Mouse (Mus musculus) mouse embryonic stem cell (cell line): ENCODE data around the gene Atp6v0a1.

Experiments
- in situ Hi-C, 2 experiments: fragments of 300-500 bp; cut with MboI; formaldehyde crosslinking; loops; 1 replicate in 1 of 2; 3 replicates in 1 of 2; pipeline ENCODE4 v1.14.3; 2019 to 2020; ENCODE audit warnings: low sequenced_read_pairs in 2 of 2, low pct_unique_long_range_greater_than_20kb in 1 of 2, mixed read lengths in 1 of 2; ENCODE audit not compliant: unreplicated experiment in 1 of 2

The Atp6v0a1 gene

DNA sequence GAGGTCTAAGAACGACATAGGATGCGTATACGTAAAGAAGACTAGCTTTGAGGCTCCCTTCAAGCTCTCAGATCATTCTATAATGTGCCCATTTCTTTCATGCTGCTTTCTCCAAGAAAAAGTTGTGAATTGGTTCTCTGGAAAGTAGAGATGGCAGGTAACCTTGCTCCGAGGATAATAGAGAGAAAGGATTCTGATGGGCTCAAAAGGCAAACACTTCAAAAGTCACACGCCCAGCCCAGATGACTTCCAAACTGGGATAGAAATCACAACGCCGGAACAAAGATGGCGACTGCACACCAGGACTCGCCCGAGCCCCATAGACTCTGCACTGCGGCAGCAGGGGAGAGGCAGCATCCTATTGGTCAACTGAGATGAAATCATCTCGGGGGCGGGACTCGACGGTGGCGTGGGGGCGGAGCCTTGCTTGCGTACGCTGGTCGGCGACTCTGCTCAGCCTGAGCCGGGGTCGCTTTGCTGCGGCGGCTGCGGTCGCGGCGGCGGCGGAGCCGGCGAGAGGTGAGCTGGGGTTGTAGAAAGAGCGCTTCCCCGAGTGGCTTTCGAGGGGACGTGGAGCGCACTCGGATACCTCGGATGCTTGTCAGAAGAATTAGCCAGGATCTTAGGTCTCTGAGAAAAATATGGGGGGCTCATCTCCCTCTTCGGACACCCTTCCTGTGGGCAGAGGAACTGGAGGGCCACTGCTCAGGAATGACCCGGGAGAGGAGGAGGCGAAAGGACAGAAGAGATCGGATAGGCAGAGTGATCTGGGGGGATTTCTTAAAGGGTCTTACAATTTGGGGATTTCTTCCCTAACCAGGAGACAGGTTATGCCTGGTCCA is at the start of gene Atp6v0a1:
Atp6v0a1 (plus strand) TSS at position 407 of the 842 bp plus-strand sequence.
- in situ Hi-C loops = no loop called here

DNA sequence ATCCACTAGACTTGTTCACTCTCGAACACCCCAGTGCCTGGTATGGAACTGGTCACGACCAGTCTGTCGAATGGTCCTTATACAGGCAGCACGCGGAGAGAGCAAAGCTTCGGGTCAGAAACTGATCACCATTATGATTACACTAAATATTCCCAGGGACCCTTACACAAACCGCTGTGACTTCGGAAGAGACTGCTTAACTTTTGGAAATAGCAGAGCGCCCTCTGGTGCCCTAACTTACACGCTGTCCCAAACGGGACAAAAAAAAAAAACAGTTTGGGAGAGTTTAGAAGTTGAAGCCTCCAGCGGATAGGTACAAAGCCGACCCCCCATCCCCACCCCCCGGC is 49.8 kb upstream of the Atp6v0a1 start:
- in situ Hi-C loops = loop anchor here in 1 of 2 experiments (5.0 kb wide), 1 partner anchor 122 kb away; no protein-coding TSS in a partner anchor

DNA sequence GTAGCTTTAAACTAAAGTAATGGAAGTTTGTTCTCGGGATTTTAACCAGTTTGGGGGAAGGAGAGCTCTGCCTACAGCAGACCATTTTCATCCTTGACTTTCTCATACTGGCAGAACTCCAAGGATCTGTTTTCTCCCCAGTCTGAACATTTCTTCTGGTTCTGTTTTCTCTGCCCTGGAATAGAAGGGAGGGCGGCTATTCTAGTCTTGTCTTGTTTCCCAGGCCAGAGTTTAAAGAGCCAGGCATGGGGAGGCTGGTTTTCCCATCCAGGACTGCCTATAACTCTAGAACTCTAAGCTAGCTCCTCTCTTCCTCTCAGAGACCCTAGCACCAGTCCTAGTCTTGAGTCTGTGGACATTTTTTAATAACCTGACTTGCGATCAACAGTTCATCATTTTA is 49.4 kb upstream of the Atp6v0a1 start:
- in situ Hi-C loops = loop anchor here in 1 of 2 experiments (5.0 kb wide), 1 partner anchor 123 kb away; no protein-coding TSS in a partner anchor

DNA sequence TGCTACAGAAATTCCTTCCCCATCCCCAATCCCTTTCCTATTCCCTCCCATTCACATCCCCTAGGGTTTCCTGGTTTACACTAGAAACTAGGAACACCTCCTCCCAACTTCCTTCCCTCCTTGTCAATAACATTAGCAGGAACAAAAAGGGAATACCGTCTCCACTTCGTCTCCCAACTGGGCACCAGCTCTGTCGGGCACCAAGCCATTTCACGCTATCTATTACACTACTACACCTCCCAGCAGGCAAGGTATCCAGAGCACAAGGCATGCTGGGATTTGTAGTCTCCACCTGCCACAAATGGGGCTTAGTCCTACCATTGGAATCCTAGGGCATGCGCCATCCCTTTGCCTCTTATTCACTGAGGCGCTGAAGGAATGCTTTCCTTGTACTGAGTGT is 48.7 kb upstream of the Atp6v0a1 start:
- in situ Hi-C loops = no loop called here

DNA sequence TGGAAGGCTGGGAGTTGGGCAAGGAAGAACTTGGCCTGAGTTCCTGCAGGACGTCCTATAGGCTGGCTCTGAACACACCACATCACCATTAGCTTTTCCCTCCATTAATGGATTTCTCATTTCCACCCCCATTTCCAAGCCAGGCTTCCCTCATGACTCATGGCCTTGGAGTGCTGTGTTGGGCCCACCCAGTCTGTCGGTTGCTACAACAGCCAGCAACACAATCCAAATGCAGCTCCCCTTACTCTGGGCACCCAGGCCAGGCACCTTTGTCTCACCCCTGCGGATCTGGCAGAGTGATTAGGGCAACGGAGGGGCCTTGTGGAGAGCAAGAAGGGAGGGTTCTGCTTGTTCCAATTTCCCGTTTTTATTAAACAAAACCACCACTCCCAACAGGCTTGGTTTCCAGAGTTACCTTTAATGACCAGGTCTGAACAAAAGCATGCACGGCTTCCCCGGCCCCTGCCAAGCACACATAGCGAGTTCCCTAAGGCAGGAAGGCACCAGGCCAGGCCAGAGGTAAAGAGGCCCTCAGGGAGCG is 46.8 kb upstream of the Atp6v0a1 start:
- in situ Hi-C loops = no loop called here

DNA sequence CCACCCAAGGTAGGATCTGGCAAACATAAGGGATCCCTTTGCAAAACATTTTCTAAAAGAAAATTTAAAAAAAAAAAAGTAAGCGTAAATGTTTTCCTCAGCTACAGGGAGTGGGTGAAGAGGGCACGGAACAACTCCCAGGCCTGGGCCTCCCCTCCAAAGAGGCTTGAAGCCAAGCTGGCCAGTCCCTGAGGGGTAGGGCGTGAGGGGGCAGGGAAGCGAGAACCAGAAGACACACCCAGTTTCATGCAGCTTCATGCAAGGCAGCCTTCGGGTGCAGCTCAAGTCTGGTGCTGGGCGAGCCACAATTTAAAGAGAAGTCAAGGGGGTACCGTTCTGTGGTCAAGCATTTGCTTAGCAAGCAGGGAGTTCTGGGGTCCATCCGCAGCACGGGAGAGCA is 45.6 kb upstream of the Atp6v0a1 start:
- in situ Hi-C loops = no loop called here

DNA sequence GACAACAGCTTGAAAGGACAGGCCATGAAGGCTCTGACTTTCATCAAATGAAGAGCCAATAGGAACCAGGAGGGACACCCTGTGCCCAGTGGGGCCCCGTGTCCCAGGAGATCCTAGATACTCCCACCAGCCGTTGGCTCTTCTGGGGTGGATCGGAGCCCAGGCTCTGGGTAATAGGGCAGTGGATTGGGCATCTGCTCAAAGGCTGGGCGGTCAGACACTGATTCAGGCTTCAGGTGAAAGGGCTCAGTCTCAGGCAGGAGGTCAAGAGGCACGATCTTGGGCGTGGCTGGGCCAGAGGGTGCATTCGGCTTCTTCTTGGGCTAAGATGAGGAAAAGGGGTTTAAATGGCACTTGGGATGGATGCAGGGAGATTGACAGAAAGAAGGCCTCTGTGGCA is 45.1 kb upstream of the Atp6v0a1 start:
- in situ Hi-C loops = no loop called here

DNA sequence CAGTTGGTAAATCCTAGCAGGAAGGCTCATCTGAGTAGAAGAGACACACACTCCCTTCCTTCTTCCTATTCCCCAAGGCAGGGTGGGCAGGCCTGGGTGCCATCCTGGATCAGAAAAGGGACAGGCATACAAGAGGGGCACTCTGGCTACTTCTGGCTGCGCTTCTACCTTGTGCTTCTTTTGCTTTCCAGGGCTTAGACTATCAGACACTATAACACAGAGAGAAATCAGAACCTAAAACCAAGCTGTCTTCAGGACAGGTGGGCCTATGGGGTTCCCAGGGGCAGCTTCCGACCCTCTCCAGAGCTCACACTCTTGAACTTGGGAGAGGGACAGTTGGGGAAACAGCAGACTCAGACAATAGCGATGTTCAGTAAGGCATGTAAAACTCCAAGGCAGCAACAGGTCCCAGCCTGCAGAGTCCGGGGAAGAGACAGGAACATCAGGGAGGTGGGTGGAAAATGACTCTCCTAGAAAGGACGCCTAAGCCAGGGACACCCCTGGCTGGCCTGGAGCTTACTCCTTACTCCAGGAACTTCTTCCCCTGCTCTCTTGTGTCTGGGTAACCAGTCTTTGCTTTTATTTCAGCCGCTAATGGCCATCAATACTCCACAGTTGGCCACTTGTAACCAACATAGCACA is 44.2 kb upstream of the Atp6v0a1 start:
- in situ Hi-C loops = no loop called here

DNA sequence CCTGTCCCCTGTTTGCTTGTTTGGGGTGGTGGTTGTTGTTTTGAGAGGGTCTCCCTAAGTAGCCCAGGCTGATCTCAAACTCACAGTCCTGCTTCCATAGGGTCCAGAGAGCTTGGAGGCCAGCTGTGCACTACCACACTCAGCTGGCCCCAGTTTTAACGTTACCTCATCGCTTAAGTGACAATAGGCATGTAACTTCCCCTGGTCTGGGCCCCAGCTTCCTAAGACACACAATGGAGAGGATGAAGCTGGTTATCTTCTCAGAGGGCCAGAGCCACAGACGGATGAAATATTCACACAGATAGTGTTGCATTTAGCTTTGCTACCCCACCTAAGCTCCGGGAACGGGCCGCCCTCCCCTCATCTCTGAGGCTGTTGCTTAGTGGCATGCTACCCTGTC is 43.5 kb upstream of the Atp6v0a1 start:
- in situ Hi-C loops = no loop called here

DNA sequence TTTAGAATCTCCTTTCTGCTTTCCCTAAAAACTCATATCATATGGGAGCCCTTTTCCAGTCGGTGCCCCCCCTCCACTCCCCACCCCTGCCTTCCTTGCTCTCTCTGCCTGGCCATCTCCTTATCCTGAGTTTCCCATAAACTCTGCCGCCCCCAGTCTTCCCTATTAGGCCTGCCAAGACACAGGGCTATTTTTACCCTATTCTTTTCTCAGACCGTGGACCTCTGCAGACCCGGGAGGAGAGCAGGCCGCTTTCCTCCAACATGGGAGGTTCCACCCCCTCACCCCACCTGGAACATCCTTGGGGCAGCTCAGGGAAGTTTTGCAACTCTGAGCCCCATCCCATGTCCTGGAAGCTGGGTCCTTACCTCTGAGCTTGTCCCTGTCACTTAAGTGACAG is 41.9 kb upstream of the Atp6v0a1 start:
- in situ Hi-C loops = no loop called here

DNA sequence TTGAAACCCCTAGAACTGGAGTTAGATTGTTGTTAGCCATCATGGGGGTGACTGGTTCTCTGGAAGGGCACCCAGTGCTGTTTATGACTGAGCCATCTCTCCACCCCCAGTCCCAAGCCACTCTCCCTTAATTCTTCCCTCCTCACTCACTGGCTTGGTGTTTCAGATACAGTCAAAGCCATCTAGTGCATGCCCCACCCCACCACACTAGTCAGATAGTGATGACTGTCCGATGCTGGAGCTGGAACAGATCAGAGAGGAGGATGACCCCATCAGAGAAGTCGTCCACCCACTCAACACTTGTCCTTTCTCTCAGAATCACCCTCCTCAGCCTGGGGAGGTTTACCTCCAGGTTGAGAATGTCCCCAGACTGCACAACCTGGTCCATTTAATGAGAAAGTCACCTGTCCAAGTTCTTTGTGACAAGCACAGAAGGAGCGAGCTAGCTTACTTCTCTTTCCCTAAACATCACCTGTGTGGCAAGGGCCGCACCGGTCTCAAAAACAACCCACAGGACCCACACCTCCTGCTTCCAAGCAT is 41.3 kb upstream of the Atp6v0a1 start:
- in situ Hi-C loops = no loop called here

DNA sequence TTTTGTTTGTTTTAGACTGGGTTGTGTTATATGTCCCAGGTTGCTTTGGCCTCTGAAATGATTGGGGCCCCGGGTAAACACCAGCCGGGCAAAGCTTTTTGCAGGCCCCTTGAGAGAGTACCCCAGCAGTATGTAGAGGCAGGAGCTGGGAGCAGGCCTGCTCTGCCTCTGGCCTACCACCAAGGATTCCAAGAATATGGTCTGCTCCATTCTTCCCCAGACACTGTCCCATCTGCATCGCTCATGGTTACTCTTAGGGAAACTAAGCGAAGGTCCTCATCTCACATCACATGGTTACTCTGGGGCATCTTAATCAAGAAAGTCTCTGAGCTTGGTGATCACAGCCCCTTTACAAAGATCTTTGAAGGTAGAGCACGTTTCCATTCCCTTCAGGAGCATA is 40.8 kb upstream of the Atp6v0a1 start:
- in situ Hi-C loops = no loop called here

DNA sequence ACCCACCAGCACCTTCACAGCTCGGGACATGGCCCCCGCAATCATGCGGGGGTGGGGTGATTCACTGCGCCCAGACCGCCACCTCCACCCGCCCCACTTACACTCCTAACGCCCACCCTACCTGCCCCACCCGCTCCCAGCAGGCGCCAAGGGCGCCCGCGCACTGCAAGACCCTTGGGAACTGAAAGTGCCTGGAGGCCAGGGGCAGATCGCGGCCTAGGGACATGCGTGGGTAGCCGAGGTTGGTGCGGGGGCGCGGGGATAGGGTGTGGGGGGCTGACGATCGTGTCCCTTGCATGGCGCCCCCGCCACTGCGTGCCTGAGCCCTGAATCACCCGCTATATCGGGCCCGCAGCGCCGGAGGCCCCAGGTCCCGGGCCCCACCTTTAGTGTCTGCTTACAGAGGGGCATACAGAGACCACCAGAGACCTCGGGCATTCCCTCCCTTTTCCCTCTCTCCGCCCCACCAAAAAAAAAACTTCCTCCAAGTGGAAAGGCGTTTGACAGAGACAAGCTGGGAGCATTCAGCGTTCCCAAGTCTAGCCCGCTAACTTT is 40.0 kb upstream of the Atp6v0a1 start:
- in situ Hi-C loops = no loop called here

DNA sequence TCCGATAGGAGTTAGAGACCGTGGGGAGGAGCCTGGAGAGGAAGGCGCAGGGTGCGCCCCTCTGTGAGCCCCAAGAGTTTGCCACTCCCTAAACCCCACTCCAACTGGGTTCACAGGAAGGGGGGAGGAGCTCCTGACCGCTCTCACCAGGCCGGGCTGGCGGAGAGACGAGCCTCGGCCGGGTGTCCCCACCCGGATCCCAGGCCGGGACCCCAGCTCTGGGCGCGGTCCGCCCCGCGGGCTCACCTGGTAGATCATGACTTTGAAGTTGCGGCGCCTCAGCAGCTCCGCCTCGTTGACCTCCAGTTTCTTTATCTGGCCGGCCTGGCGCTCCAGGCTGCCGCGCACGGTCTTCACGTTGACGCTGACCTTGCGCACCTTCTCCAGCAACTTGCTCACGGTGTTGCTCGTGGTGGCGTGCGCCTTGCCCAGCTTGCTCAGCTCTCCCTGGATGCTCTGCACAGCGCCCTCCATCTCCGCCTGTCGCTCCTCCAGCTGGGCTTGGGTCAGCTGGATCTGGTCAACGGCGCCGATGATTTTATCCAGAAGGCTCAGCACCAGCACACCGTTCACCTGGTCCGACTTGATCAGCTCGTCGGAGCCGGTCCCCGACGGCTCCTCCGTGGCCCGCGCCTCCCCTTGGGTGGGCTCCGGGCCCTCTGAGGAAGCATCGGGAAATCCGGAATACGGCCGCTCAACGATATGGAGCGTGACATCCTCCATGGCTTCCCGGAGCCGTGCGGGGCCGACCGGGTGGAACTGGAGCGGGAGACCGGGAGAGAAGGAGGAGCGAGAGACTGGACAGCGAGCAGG is 39.3 kb upstream of the Atp6v0a1 start:
- in situ Hi-C loops = no loop called here

DNA sequence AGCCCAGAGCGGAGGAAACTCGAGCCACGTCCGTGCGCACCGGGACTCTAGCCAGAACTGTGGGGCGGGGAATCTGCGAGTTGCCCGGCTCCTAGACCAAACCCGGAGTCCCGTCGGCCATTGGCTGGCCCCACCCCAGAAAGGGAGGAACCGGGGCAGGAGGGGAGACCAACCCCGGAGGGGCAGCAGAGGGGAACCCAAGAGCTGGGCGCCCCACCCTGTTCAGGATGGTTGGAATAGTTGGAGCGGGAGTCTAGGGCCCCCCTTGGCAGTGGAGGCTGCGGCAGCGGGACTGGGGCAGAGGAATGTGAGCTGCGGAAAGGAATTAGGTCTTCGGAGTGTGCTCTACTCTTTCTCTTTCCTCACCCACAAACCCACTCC is 38.7 kb upstream of the Atp6v0a1 start, which contains the start of gene Cavin1:
Cavin1 (minus strand) TSS at position 331 of the 381 bp plus-strand sequence.
- in situ Hi-C loops = no loop called here

DNA sequence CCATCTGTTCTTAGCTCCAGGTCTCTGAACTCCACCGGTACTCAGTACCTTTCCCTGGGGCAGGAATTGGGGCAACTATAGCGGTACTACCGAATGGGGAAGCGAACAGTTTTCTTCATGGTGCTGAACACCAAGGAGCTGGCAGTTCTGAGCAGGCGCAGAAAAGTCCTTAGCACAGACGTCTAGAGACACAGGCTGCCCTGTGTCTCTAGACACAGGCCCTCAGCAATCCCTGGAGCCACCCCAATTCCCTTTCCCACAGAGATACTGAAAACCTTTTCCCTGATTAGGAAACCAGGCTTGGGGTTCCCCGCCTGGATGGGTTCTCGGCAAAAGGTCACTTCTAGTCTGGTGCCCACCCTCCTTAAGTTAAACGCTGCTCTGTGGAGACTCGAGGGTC is 37.8 kb upstream of the Atp6v0a1 start:
- in situ Hi-C loops = no loop called here

DNA sequence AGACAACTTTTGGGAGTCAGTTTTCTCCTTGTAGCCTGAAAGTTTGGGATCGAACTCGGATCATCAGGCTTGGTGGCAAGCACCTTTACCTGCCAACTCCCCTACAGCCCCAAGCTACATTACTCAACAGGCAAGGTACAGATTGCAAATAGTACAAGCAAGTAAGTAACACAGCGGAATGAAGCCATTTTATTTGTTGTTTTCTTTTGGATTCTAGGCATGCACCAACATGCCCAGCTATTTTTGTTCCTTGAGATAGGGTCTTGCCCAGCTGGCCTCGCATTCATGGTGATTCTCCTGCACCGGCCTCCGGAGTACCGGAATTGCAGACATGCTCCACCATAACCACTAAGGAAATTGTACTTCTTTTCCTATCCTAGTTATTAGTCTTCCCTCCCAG is 36.0 kb upstream of the Atp6v0a1 start:
- in situ Hi-C loops = no loop called here

DNA sequence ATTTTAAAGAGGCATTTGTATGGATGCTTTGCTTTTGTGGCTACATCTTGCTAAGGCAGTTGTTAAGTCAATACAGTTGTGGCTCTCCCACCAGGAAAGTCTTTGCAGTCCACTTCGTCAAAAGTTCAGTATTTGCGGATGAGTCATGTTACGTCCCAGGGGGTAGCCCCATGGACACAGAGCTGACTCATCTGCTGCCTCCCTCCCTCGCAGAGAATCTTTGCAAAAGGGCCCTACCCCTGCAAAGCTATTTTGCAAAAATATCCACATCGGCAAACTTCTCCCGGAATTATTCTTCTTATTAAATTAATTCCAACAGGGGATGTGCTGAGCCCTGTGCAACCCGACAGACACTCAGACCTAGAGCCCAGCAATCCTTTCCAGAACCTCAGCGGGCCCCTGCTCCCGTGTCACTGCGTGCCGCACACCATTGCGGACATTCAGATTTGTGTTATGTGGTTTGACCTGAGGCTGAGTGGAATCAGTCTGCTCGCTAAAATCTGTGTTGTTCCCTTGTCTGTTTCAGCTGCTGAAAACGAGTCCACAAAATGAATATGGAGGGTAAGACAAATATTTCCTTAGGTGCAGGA is 34.8 kb upstream of the Atp6v0a1 start:
- in situ Hi-C loops = no loop called here
